Mouse (Mus musculus): ENCODE results near the gene Abl1.

Gene Abl1

DNA sequence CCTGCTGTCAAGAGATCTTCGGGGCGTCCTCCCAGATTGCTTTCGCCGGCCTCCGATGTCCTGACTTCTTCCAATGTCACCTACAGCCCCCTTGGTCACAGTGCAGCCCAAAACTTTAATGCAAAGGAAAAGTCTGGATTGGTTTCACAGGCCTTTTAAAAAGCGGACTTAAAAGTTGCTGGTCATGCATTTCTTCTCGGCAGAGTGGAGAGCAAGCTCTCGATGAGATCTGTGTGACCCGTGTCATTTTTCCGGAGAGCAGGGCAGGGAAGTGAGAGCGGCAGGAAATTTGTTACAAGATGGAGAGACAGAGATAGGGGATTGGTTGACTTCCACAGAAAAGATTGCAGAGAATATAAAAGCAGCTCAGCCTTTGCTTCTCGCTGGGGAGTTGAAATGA is 869 bp downstream of the Abl1 start:
- no peak for DNase-seq (ENCODE audit: low read depth, low spot score)

DNA sequence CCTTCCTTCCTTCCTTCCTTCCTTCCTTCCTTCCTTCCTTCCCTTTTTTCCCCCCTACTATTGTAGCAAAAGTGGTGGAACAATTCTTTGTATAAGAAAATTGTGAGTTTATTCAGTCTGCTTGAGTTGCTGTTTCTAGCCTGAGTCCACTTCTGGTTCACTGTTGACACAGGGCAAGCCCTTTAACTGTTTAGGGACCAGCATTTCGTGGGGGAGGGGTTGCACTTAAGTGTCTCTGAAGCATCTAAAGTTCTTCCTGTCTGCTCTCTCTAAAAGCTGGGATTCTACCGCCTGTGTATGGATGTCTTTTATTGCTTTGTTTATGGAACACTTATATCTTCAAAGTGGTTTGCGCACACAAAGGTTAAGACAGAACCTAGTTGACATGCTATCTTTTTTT is 1.9 kb downstream of the Abl1 start:
- no peak for DNase-seq (ENCODE audit: low read depth, low spot score)

DNA sequence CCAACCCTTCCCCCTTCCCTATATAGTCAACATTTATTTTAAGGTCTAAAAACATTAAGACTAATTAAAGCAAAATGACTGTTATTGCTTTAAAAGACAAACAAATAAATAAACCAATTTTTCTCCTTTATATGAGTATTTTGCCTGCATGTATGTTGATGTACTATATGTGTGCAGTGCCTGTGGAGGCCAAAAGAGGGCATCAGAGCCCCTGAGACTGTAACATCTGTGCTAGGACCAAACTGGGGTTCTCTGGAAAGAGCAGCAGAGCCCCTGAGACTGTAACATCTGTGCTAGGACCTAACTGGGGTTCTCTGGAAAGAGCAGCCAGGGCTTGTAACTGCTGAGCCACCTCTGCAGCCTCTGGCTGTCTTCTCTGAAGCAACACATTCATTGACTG is 10.0 kb downstream of the Abl1 start:
- DNase-seq (ENCODE audit: low read depth, low spot score), result no peak

DNA sequence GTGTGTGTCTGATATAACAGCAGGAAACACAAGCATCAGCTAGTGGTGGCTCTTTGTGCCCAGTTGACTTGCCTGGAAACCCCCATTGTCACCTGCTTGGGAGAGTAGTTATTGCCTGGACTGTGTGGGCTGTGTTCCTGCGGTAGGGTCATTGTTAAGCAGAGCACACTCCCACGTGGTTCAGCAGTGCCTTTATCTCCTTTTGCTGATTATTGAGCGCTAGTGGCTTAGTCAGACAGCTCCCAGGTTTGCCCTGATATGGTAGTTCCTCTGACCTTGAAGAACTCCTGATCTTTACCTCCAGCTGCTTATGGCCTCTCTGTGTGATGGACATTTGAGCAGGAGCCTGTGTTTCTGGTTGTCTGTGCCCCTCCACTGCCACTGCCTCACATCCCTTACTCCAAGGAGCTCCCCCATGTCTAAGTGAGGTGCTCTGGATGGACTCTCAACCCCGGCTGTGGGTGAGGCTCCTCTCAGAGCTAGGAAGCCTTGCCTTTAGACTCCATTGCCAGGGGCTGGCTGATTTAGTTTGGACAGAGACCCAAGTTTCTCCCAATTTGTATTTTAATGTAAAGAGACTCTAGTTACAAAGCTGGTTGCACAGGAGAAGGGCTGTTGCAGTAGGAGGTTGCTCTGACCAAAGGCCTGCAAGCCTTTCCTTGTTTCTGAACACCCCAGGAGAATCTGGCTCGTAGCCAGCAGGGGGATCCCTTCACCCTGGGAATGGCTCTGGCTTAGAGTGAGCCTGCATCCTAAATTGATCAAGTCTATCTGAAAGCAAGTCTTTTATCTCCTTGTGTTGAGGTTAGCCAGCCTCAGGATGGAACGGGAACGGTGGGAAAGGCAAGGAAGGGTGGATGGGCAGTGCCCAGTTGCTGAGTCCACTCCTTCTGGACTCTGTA is 12.6 kb downstream of the Abl1 start:
- no peak for DNase-seq (ENCODE audit: low read depth, low spot score)

DNA sequence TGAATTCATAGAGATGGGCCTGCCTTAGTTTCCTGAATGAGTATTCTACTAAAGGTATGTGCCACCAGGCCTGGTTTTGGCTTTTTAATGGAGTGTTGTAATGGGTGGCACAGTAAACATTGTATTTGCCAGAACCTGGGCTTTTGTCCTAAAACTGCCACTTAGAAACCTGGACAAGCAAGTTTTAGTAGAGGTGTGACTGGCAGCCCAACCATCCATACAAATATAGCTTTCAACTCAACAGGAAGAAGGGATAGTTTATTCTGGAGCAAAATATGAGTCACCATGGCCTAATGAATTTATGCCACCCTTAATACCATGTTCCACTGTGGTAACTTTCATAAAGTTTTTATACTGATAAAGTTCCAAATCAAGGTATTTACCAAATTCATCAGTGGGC is 15.1 kb downstream of the Abl1 start:
- no peak for DNase-seq (ENCODE audit: low read depth, low spot score)

DNA sequence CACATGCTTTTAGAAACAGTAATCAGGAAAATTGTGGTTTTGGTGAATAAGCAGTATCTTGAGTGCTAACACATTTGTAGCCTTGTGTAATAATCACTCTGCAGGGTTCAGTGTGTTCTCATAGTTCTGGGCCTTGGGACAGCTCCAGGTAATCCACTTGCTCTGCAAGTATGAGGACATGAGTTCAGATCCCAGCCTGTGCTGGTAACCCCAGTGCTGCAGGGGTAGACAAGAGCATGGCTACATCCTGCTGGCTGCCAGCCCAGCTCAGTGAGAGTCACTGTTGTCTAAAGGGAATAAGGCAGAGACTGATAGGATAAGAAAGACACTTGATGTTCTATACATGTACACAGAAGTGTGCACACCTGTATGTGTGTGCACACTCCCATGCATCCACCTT is 17.7 kb downstream of the Abl1 start:
- DNase-seq (ENCODE audit: low read depth, low spot score), result no peak

DNA sequence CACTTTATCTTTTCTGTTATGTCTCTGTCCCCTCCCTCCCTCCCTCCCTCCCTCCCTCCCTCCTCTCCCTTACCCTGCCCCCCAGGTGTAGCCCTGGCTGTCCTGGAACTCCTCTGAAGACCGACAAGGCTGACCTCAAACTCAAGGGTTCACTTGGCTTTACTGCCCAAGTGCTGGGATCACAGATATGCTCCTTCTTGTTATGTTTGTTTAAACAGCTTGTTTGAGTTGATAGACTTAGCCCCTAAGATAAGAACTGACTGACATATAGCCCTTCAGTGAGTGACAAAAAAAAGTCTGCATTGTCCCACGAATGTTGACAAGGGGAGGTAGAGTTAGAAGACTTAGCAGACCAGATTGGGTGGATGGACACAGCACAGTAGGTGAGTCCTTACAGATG is 18.4 kb downstream of the Abl1 start:
- DNase-seq (ENCODE audit: low read depth, low spot score), result no peak

DNA sequence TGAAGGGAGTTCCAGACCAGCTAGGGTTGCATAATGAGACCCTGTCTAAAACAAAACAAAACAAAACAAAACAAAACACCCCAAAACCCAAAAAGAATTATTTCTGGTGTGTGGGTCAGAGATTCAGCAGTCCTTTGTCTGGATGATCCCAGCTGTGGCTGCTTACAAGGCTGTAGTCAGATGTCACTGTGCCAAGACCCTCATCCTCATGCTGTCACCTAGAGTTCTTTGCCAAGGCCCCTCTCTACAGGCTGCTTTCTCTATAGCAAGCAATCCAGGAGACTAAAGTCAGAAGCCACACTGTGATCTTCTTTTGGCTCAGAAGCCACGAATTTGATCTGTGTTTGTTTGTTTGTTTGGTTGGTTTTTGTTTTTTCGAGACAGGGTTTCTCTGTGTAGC is 24.5 kb downstream of the Abl1 start:
- no peak for DNase-seq (ENCODE audit: low read depth, low spot score)

DNA sequence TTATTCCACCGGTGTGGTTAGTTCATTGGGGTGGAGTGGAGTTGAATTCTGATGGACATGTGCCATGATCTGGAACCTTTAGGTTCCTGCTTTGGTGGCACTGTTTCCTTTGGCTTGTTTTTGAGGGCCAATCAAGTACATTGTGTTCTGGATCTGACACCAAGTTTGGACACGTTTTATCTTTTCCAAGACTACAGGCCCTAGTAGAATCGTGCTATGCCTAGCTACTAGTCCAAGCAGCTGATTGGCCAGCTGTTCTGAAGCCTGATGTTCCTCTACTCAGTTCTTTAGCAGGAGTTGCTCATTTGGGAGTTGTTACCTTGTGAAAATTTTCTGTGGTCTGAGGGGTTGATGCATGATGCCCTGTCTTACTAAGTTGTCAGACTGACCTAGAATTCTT is 25.6 kb downstream of the Abl1 start:
- no peak for DNase-seq (ENCODE audit: low read depth, low spot score)

DNA sequence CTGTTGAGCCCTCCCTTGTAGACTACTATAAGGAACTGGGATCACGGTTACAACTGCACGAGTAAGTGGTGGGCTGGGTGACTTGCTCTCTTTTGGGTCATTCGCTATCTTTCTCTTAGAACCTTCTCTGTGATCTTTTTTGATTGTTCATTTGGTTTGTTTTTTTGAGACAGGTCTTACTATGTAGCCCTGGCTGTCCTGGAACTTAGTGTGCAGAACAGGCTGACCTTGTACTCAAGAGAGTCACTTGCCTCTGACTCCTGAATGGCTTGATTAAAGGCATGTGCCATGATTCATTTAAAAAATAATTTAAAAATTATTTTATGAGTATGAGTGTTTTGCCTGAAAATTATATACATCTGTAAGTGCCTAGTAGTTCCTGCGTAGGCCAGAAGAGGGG is 26.6 kb downstream of the Abl1 start:
- no peak for DNase-seq (ENCODE audit: low read depth, low spot score)

DNA sequence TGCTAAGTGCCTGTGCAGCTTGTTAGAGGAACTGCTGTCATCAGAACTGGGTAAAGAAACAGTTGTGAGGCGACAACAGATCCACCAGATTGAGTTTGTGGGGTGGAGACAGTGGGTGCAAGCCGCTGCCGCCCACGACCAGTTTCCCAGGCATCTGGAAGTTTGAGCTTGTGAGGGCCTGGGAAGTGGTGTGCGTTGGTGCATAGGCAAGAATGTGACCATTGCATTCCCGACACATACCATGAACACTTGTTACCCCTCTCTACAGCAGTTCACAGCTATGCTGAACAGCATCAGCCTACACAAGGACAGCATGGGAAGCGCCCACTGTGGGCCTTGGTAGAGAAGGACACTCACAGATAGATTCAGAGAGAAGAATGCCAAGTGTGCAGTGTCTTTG is 27.8 kb downstream of the Abl1 start:
- DNase-seq (ENCODE audit: low read depth, low spot score), result no peak

DNA sequence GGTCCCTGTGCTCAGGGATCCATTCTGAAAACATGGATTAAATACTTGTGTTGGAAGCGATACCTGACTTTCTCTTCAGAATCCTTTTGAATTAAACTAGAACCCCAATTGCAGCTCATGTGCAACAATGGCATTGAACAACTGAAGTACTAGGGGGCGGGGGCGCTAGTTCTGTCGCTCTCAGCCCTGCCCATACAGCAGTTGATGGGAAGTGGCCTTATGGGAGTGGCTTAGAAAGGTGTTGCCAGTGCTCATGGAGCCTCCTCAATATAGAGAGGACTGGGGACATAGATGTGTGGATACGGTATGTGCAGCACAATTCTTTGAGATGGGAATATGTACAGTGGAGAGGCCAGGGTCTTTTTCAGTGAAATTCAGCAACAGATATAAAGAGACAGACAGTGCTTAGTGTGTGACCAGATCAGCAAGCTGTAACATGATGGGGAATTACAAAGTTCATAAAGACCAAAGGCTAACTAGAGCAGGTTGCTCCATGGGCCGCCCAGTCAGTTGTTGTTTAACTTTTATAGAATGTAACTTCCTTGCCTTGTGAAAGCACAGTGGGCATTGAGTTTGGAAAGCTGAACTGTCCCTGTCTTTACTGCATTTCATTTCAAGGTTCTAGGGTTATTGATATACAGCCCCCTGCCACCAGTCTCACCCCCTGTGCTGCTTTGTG is 31.2 kb downstream of the Abl1 start:
- DNase-seq (ENCODE audit: low read depth, low spot score), result no peak

DNA sequence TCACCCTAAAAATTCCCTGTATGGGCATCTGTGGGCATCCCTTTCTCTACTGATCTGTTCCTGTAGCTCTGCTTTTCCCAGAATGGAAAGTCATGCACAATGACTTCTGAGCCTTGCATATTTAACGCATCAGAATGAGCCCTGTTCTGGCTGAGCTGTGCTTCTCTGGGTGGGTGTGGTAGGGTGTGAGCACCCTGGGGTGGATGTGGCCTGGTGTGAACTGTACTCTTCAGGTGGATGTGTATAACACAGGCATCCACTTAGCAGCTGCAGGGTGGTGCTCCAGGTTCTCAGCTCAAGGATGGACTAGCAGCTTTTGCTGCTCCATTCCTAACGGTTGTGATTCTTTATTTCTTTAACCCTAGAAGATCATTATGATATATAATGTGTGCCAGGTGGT is 31.8 kb downstream of the Abl1 start:
- no peak for DNase-seq (ENCODE audit: low read depth, low spot score)

DNA sequence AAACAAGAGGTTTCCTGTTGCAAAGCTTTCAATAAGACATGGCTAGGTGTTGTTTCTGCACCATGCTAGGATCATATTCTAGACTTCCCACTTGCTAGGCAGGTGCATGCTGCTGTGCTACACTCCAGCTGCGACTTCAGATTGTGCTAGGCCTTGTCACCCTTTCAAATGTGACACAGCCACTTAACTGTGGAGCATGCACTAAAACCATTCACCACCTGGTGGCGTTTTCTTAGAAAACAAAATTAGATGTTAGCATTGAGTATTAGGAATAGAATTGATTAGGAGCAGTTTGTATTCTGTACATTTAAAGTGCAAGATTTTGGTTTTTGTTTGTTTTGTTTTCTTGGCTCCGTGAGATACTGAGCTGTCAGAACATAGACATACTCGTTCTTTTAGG is 32.6 kb downstream of the Abl1 start:
- DNase-seq (ENCODE audit: low read depth, low spot score), result no peak

DNA sequence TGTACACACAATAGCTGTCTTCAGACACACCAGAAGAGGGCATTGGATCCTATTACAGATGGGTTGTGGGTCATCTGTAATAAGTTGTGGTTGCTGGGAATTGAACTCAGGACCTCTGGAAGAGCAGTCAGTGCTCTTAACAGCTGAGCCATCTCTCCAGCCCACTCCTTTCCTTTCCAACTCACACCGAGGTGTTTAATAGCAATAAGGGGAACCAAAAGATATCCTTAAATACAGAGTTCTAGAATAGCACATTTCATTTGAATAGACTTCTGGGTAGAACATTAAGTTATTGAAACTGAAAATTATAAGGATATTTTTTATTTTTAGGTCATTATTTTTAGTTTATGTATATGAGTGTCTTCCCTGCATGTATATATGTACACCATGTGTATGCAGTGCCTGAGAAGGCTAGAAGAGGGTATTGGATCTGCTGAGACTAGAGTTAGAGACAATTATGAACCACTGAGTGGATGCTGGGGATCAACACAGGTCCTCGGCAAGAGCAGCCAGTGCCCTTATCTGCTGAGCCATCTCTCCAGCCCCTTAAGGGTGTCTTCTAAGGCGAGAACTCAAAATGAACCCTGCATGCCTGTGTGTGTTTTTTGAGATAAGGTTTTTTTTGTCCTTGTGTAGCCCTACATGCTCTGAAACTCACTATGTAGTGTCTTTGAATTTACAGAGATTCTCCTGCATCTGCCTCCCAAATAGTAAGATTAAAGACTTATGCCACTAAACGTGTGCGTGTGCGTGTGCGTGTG is 36.7 kb downstream of the Abl1 start:
- DNase-seq (ENCODE audit: low read depth, low spot score), result no peak

DNA sequence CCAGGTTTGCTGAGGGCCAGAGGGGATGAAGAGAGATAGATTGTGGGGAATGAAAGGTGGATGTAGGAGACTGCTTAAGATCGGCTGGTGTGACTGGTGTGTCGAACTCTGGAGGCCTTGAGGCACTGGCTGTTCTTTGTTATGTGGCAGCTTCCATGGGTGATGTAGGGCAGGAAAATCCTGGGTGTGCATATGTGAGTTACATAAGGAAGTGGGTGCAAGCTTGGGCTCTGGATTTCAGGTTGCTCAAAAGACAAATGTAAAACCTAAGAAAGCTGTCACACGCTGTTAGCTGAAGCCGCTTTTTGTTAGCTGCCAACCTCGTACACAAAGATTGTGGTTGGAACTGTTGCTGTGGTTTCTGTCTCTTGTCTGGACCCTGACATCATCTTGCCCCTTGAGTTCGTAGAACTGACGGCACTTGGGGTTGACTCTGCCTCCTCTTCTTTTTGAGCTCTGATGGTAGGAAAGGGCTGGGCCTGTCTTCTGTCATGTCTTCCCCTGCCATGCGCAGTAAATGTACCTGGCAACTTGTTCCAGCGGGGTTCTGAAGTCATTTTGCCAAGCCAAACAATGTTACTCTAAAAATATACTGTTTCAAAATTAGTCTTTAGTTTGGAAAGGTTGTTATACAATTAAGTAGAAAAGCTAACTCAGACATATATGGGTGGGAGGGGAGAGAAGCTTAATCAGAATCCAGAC is 39.6 kb downstream of the Abl1 start:
- no peak for DNase-seq (ENCODE audit: low read depth, low spot score)

DNA sequence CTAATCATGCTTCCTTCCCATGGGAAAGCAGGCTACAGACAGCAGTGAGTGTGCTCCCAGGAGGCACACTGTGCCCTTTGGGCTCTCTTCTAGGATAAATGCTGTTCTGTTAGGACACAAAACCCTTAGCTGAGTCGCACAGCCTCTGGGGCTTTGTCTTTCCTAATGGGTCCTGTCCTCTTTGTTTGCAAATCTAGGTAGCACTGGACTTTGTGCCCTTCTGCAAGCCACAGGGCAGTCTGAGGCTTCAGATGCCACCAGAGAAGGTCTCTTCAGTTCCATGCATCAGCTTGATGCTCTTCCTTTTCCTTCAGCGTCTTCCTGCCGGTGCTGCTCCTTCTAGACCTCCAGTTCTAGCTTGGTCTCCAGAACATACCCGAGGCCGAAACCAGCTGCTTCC is 42.5 kb downstream of the Abl1 start:
- no peak for DNase-seq (ENCODE audit: low read depth, low spot score)

DNA sequence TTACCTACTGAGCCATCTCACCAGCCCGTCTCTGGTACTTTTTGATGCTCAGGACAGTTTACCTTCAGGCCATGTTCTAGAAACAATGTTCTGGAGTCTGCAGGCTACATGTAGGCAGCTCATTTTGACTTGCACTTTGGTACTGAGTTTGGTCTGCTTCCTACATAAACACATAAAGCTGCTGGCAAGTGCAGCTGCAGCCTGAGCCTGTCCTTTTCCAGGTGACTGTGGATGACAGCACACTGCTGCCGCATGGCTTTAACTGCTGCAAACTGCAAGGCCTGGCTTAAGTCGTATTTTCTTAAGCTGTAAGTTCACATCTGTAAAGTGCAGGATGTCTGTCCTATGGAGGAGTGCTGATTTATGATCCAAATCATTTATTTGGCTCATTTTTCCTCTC is 44.3 kb downstream of the Abl1 start:
- no peak for DNase-seq (ENCODE audit: low read depth, low spot score)

DNA sequence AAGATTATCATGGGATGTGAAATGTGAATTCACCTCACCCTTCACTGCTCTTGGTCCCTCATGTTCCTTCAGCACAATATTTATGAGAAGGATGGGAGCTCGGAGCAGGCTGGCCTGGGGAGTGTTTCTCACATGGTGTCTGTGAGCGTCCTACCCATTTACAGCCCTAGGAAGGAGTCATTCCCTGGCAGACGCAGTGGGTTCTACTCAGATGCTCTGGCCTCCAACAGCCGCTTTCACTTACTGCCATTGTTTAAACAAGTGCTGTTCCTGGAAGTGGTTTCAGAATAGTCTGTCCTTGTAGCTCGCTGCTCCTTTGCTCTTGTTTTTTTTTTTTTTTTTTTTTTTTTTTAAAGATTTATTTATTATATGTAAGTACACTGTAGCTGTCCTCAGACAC is 45.4 kb downstream of the Abl1 start:
- DNase-seq (ENCODE audit: low read depth, low spot score), result peak; percentile 57

DNA sequence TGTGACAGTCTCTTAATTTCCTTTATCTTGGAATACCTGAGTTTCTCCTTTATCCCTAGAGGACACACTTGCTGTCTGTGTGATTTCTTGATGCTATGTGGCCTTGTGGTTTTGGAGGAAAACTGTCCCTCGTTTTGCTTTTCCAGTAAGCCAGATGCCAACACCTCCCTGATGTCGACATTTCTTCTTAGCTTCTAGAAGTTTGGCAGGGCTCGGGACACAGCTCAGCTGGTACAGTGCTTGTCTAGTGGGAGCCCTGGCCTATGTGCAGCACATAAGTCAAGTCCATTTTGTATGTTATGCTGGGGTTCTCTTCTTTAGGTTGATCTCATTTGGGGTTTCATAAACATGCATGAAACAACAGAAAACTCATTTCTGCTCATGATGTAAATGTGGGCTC is 50.9 kb downstream of the Abl1 start:
- no peak for DNase-seq (ENCODE audit: low read depth, low spot score)

DNA sequence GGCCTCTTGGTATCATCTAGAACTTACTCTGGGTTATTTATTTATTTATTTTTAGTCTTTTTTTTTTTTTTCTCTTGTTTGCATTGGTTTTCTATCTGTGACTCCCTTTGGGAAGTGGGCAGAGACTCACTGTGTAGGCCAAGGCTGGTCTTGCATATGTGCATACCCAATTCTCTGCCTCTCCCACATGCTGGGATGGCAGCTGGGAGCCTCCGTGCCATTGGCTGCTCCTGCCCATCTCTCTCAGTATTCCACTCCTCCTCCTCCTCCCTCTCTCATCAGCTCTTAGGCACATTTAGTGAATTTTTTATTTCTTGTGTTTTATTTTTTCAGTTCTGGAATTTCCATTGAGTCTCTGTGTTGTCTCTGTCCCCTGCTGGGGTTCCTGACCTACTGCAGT is 53.6 kb downstream of the Abl1 start:
- DNase-seq (ENCODE audit: low read depth, low spot score), result no peak

DNA sequence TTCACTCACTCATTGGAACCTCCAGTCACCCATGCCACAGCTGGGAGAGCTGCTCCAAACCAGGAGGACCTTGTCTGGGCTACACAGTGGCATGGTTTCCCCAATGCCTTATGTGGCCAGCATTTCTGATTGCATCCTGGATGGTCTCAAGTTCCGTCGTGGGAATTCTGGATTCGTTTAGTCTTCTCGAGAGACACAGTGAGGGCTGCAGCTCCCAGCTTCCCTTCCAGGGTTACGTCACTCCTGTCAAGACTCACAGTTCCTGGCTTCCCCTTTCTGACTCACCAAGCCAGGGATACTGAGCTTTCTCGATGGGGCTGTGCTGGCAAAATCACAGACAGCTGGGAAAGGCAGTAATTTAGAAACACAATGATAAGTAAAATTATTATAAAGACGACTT is 54.0 kb downstream of the Abl1 start:
- peak; percentile 72 for DNase-seq (ENCODE audit: low read depth, low spot score)
